Mouse (Mus musculus) lung, embryonic 14.5 days (tissue): ENCODE results near the gene Fbxw4. TPM values are rescaled to one million over a fixed set of nuclear protein-coding genes. Genes with fewer than 3 reads are reported as not detected.
"Not testable (repeated sequence)": the region's sequence is repeated elsewhere in the genome, so short reads cannot be mapped to it uniquely, and the experiment has no call there.

Source experiments
- ATAC-seq: fragments of 200-750 bp; cut with Nextera tagmentation; 2 replicates; pipeline ENCODE4 v1.8.0; 2017; ENCODE audit warnings: mild to moderate bottlenecking, moderate TSS enrichment, moderate library complexity; ENCODE audit not compliant: insufficient read depth
- DNase-seq: peaks from one replicate; pipeline ENCODE4 v3.0.0-alpha.2; 2015
- H3K27ac ChIP-seq: fragments of 300-500 bp; sonication (generic); 2 replicates; pipeline ENCODE4 v1.5.1; 2014; ENCODE audit warnings: low read depth, mild to moderate bottlenecking, moderate library complexity
- H3K27me3 ChIP-seq: fragments of 300-500 bp; sonication (generic); 2 replicates; pipeline ENCODE4 v1.6.1; 2014; ENCODE audit warnings: low read length, control low read depth; ENCODE audit not compliant: insufficient read depth
- H3K36me3 ChIP-seq: fragments of 300-500 bp; sonication (generic); 2 replicates; pipeline ENCODE4 v1.6.1; 2014; ENCODE audit warnings: control low read depth; ENCODE audit not compliant: insufficient read depth
- H3K4me1 ChIP-seq: fragments of 300-500 bp; sonication (generic); 2 replicates; pipeline ENCODE4 v1.6.1; 2014; ENCODE audit warnings: antibody characterized with exemption, control low read depth; ENCODE audit not compliant: insufficient read depth
- H3K4me2 ChIP-seq: fragments of 300-500 bp; sonication (generic); 2 replicates; pipeline ENCODE4 v1.6.1; 2014; ENCODE audit warnings: mild to moderate bottlenecking
- H3K4me3 ChIP-seq: fragments of 300-500 bp; sonication (generic); 2 replicates; pipeline ENCODE4 v1.5.1; 2014; ENCODE audit warnings: low read depth, low read length
- H3K9ac ChIP-seq: fragments of 300-500 bp; sonication (generic); 2 replicates; pipeline ENCODE4 v1.6.1; 2014
- H3K9me3 ChIP-seq: fragments of 300-500 bp; sonication (generic); 2 replicates; pipeline ENCODE4 v1.6.1; 2016; ENCODE audit warnings: low read depth, low read length, control low read depth
- CTCF ChIP-seq: IDR thresholded peaks from 2 replicates; pipeline ENCODE4 v1.5.1; 2016; ENCODE audit warnings: antibody characterized with exemption, low read depth
- WGBS: fragments of 180-500 bp; shearing (Covaris S2); extraction: QIAGEN DNeasy Blood & Tissue Kit; methylation state at CpG from one replicate; pipeline ENCODE4 v1.1.7; 2014; 5-methylcytosine and 5-hydroxymethylcytosine counted together
- polyA plus RNA-seq: library from polyadenylated mRNA; unstranded; fragments of >200 nt; fragmentation: Nextera tagmentation; extraction: Ambion mirVana; gene quantifications from 2 replicates; pipeline ENCODE4 v1.2.1, GENCODE M21; 2014

Gene Fbxw4
- polyA plus RNA-seq, 1 experiment from 2014 or later: 7.5 TPM

DNA sequence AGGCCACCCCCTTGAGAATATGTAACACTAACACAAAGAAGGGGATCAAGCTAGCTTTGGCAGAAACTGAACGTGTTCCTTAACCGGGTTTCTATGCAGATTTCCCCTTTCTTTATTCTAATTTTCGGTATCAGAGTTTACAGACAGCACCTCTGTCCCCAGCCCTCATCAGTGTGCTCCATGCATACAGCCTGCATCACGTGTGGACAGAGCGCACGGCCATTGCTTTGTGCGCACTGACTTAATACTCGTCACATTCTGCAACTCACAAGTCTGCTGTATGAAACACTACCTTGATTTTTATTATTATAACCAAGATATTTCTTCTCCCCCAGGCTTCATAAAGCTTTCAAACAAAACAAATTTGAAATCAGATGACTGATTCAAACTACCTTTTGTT, 4.2 kb downstream of the Fbxw4 start:
- no peak for TF ChIP-seq CTCF
- DNase-seq: no peak
- WGBS: 67% methylated on average over 8 of the region's 8 CpGs
- no peak for ATAC-seq
- no peak overlapping the region for H3K4me2 ChIP-seq
- no peak overlapping the region for H3K4me3 ChIP-seq
- H3K36me3 ChIP-seq: no peaks in the 10 kb centered on the region
- H3K27me3 ChIP-seq: no peaks in the 10 kb centered on the region
- H3K4me1 ChIP-seq: peaks cover 14% of the 10 kb centered on the region
- H3K9ac ChIP-seq: no peak overlapping the region
- no peaks in the 10 kb centered on the region for H3K9me3 ChIP-seq
- no peak overlapping the region for H3K27ac ChIP-seq

DNA sequence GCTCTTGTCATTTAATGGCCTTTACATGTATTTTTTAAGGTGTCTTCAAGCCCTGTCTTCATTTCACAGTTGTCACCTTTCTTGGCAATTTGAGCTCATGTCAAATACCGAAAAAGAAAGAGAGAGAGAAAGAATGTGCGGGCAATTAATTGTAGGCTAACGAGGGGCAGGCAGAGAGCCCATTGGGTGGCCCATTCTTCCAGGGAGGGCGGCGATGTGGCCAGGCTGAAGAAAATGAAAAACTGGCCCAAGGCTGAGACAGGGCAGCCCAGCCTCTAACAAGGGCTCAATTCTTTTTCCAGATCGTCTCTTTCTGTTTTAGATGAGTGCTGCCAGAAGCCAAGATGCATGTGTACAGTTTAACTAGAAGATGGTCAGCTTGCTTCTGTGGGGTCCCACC, 6.1 kb downstream of the Fbxw4 start:
- no peaks in the 10 kb centered on the region for H3K9me3 ChIP-seq
- no peaks in the 10 kb centered on the region for H3K36me3 ChIP-seq
- WGBS: 77% methylated on average over 6 of the region's 6 CpGs
- no peak for TF ChIP-seq CTCF
- no peak overlapping the region for H3K9ac ChIP-seq
- H3K4me2 ChIP-seq: no peak overlapping the region
- ATAC-seq (no peak), DNase-seq (no peak)
- H3K4me1 ChIP-seq: peaks cover 14% of the 10 kb centered on the region
- no peak overlapping the region for H3K27ac ChIP-seq
- H3K4me3 ChIP-seq: no peak overlapping the region
- no peaks in the 10 kb centered on the region for H3K27me3 ChIP-seq

DNA sequence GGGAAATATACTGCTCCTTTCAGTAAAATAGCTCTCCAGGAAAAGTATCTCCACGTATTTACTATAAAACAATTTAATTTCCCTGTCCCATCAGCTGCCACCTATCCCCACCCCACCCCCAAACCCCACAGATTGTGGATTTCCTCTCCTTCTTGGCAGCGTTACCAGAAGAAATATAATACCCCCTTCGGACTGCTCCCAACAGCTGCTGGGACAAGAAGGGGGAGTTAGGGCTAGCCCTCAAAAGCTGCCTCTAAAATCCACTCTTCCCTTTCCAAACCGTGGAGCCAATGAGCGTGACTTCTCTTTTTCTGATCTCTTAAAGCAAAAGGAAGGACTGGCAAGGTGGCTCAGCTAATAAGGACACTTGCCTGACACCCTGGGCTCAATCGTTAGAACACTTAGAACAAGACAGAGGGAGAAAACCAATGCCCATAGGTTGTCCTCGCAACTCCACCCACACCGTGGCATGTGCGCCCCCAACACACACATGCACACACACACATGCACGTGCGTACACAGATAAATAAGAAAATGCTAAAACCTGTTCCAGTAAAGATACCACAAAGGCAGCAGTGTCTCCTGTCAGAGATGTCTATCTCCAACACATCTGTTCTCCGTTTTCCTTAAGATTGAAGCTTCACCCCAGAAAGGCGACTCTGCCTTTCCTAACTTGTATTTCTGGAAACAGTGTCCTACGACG, 7.7 kb downstream of the Fbxw4 start:
- no peaks in the 10 kb centered on the region for H3K9me3 ChIP-seq
- peaks cover 14% of the 10 kb centered on the region for H3K4me1 ChIP-seq
- TF ChIP-seq CTCF: no peak
- peak overlapping the region; percentile 29 for H3K4me2 ChIP-seq
- peak; percentile 85 for DNase-seq
- H3K27me3 ChIP-seq: no peaks in the 10 kb centered on the region
- H3K27ac ChIP-seq: peak overlapping the region; percentile 58; the same call in 1 of the 2 replicates
- no peak overlapping the region for H3K4me3 ChIP-seq
- H3K9ac ChIP-seq: no peak overlapping the region
- H3K36me3 ChIP-seq: no peaks in the 10 kb centered on the region
- 38% methylated on average over 15 of the region's 15 CpGs for WGBS
- peak; percentile 79 for ATAC-seq

DNA sequence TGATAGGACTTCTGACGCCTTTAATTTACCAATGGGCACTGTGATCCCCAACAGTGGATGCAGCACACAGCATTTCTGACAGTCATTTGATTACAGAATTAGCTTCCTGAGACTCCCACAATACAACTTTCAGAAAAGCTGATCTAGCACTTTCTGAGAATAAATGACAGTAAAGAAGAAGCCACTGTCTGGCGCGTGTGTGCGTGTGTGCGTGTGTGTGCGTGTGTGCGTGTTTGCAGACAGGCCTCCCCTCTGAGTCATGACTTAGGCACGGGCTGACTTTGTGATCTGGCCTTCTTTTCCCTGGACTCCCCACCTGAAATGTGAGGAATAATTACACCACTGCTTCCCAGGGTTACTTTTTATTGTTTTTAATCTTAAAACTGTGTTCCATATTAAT, 8.6 kb downstream of the Fbxw4 start:
- Histone ChIP-seq H3K9me3 (no peaks in the 10 kb centered on the region), H3K4me1 (peaks cover 9% of the 10 kb centered on the region), H3K27me3 (no peaks in the 10 kb centered on the region), H3K4me3 (no peak overlapping the region), H3K36me3 (no peaks in the 10 kb centered on the region), H3K4me2 (peak overlapping the region; percentile 29), H3K9ac (no peak overlapping the region), H3K27ac (peak overlapping the region; percentile 58; the same call in 1 of the 2 replicates)
- TF ChIP-seq CTCF: no peak
- no peak for ATAC-seq
- WGBS: 62% methylated on average over 8 of the region's 8 CpGs
- peak; percentile 30 for DNase-seq

DNA sequence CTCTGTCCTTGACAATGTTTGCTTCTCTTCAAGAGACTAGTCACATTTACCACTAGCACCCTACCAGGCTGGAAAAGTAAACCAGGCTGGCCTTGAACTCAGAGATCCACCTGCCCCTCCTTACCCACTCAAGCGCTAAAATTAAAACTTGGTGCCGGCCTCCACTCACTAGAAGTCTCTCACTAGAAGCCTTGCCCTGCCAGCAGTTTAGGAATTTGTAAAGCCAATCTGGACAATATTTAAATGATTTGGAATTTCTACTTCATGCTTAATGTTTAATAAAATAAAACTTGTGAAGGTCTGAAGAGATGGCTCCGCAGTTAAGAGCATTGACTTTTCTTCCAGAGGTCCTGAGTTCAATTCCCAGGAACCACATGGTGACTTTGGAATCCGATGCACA, 10.3 kb downstream of the Fbxw4 start:
- no peak overlapping the region for H3K27ac ChIP-seq
- H3K4me2 ChIP-seq: no peak overlapping the region
- H3K4me3 ChIP-seq: no peak overlapping the region
- H3K9me3 ChIP-seq: no peaks in the 10 kb centered on the region
- no peaks in the 10 kb centered on the region for H3K27me3 ChIP-seq
- peak; percentile 23 for DNase-seq
- H3K36me3 ChIP-seq: no peaks in the 10 kb centered on the region
- TF ChIP-seq CTCF: no peak
- H3K9ac ChIP-seq: no peak overlapping the region
- peaks cover 7% of the 10 kb centered on the region; the same call in 1 of the 2 replicates for H3K4me1 ChIP-seq
- WGBS: 77% methylated on average over 4 of the region's 4 CpGs
- no peak for ATAC-seq

DNA sequence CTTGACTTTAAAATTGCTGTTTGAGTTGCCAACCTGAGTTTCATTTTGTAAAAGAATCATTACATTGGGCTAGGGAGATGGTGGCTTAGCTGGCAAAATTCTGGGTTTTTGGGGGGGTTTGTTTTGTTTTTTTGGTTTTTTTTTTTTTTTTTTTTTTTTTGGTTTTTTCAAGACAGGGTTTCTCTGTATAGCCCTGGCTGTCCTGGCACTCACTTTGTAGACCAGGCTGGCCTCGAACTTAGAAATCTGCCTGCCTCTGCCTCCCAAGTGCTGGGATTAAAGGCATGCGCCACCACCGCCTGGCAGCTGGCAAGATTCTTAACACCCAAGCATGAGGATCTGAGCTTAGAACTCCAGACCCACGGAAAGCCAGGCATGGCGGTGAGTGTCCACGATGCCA, 11.6 kb downstream of the Fbxw4 start:
- not testable (repeated sequence) for H3K9ac ChIP-seq, H3K36me3 ChIP-seq, H3K4me3 ChIP-seq, H3K27ac ChIP-seq, H3K4me2 ChIP-seq, H3K9me3 ChIP-seq, DNase-seq, H3K4me1 ChIP-seq, H3K27me3 ChIP-seq, ATAC-seq
- WGBS: 87% methylated on average over 6 of the region's 6 CpGs

DNA sequence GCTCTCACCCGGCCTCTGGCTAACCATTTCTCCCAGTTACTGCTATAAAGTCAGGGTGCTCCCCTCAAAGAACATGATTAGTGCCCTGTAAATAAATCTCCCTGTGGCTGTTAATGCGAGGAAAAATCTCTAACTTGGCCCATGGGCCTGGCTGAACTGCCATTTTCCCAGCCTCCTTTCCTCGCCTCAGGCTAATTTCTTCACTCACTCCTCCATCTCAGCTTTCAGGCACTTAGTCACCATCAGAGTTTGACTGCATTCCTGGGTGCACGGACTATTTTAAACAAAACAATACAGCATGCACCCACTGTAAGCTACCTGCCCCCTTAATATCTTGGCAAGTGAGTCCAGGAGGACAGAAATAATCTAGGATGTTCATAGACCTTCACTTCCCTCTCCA, 13.2 kb downstream of the Fbxw4 start:
- no peaks in the 10 kb centered on the region for H3K36me3 ChIP-seq
- H3K9ac ChIP-seq: no peak overlapping the region
- no peak for ATAC-seq
- WGBS: 53% methylated on average over 4 of the region's 4 CpGs
- H3K9me3 ChIP-seq: no peaks in the 10 kb centered on the region
- no peak overlapping the region for H3K4me3 ChIP-seq
- peaks cover 3% of the 10 kb centered on the region; the same call in 1 of the 2 replicates for H3K4me1 ChIP-seq
- H3K4me2 ChIP-seq: no peak overlapping the region
- TF ChIP-seq CTCF: no peak
- no peak overlapping the region for H3K27ac ChIP-seq
- no peak for DNase-seq
- H3K27me3 ChIP-seq: no peaks in the 10 kb centered on the region
